Mouse (Mus musculus) stomach, adult 2 months (tissue): Measurements from ENCODE around the gene Llgl1. TPM values are rescaled to one million over a fixed set of nuclear protein-coding genes. Genes with fewer than 3 reads are reported as not detected.

Experiments used
- polyA plus RNA-seq: library from polyadenylated mRNA; depleted of rRNA; stranded (reverse); fragments of >200 nt; gene quantifications from 2 replicates; pipeline ENCODE4 v1.2.3, GENCODE M21; 2012; rRNA removed

Gene Llgl1
- 26.6 and 28.6 TPM in 2 replicates for polyA plus RNA-seq

GRCm38 (mm10) chr11:60699524-60700075, at the start of gene Llgl1:
Gene Llgl1 (plus strand): TSS chr11:60699723.

GRCm38 (mm10) chr11:60726601-60727391, 27.3 kb downstream of the Llgl1 start, which contains the start of gene Flii:
Gene Flii (minus strand): TSS chr11:60727263.

DNA sequence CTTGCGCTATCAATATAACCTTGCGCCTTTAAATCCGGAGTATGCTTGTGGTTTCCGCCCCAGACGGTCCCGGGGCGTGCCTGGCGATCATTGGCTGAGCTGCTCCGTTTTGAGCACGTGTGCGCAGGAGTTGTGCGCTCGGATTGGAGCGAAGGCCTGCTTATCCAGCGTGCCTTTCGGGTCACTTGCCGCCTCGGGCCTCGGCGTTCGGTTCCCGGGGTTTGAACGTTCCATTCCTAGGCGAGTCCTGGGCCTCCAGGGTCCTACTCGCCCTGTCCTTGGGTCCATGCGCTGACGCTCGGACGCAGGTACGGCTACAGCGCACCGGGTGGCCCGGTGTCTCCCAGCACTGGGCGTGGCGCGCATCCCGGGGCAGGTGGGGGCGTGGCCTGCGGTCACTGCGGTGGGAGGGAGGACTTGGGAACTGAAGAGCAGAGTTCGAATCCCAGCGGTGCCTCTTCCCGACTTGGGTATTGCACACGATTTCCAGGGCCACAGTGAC, 28.8 kb downstream of the Llgl1 start, which contains the start of gene Mief2:
TSS of gene Mief2 (plus strand) at position 139 of the 502 bp plus-strand sequence.

Other genes starting within 250 kb of the Llgl1 start
- gene Drg2, start 245.1 kb upstream of the Llgl1 start, polyA plus RNA-seq, result 21.5 and 23.9 TPM in 2 replicates
- 0.11 and 0.25 TPM in 2 replicates for gene Myo15, start 230.4 kb upstream of the Llgl1 start, polyA plus RNA-seq
- gene Alkbh5, start 163.3 kb upstream of the Llgl1 start, polyA plus RNA-seq, result 8.8 and 10.8 TPM in 2 replicates
- gene Flii, start 27.5 kb downstream of the Llgl1 start, polyA plus RNA-seq, result 158 and 169 TPM in 2 replicates
- gene Mief2, start 28.7 kb downstream of the Llgl1 start, polyA plus RNA-seq, result 10.4 and 11.0 TPM in 2 replicates
- 2.2 and 3.1 TPM in 2 replicates for gene Top3a, start 77.6 kb downstream of the Llgl1 start, polyA plus RNA-seq
- gene Smcr8, start 77.8 kb downstream of the Llgl1 start, polyA plus RNA-seq, result 2.0 and 2.3 TPM in 2 replicates
- gene Shmt1, start 112.0 kb downstream of the Llgl1 start, polyA plus RNA-seq, result 6.0 and 9.2 TPM in 2 replicates
- 4.9 and 5.8 TPM in 2 replicates for gene Dhrs7b, start 130.9 kb downstream of the Llgl1 start, polyA plus RNA-seq
- gene Tmem11, start 179.5 kb downstream of the Llgl1 start, polyA plus RNA-seq, result 36.2 and 47.8 TPM in 2 replicates
- 9.2 and 11.1 TPM in 2 replicates for gene Natd1, start 215.0 kb downstream of the Llgl1 start, polyA plus RNA-seq
- gene Map2k3, start 232.3 kb downstream of the Llgl1 start, polyA plus RNA-seq, result 34.9 and 38.3 TPM in 2 replicates